Mouse (Mus musculus): ENCODE measurements around the gene Lrig1. TPM values are rescaled to one million over a fixed set of nuclear protein-coding genes. Genes with fewer than 3 reads are reported as not detected.

The Lrig1 gene
- 20.3 and 24.5 TPM in 2 replicates for polyA plus RNA-seq (2012; rRNA removed)

DNA sequence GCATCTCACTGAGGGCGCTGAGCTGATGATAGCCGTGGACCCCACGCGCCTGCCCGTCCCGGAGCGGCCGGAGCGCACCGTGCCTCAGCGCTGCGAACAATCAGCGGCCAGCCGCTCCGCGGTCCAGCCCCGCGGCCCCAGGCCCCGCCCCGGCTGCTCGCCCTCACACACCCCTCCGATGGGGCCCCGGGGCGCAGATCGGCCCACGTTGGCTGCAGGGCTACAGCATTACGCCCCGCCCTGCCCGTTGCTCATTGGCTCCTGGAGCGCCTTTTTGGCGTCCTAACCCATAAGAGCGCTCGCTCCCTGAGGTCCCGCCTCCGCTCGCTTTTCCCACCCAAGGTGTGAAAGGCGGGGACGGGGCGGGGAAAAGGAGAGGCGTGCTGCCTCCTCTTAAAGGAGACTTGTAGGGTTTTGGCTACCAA is at the start of gene Lrig1:
Gene Lrig1, minus strand, starts transcription at position 92 of the 425 bp plus-strand sequence.

Other genes starting within 250 kb of the Lrig1 start
- 2.1 and 3.2 TPM in 2 replicates for gene Slc25a26, start 199.8 kb downstream of the Lrig1 start, polyA plus RNA-seq (2012; rRNA removed)